Mouse (Mus musculus) liver, embryonic 12.5 days (tissue): ENCODE measurements at regions not wholly inside any gene's neighbourhood (a gene's known extent, or its start where the extent isn't known, plus 50 kb on each side); places are given as distances from the start of the nearest gene placed in this dataset.

ENCODE experiments used
- ATAC-seq: fragments of 200-750 bp; cut with Nextera tagmentation; 2 replicates; pipeline ENCODE4 v1.8.0; 2017; ENCODE audit warnings: moderate number of reproducible peaks, mild to moderate bottlenecking, moderate library complexity
- H3K27ac ChIP-seq: fragments of 300-500 bp; sonication (generic); 2 replicates; pipeline ENCODE4 v1.5.1; 2016; ENCODE audit warnings: mild to moderate bottlenecking
- H3K27me3 ChIP-seq: fragments of 300-500 bp; sonication (generic); replicated peaks from 2 replicates; pipeline ENCODE4 v1.6.1; 2016; ENCODE audit warnings: mild to moderate bottlenecking, moderate library complexity
- H3K36me3 ChIP-seq: fragments of 300-500 bp; sonication (generic); 2 replicates; pipeline ENCODE4 v1.6.1; 2016; ENCODE audit warnings: mild to moderate bottlenecking, moderate library complexity
- H3K4me1 ChIP-seq: fragments of 300-500 bp; sonication (generic); 2 replicates; pipeline ENCODE4 v1.6.1; 2016
- H3K4me2 ChIP-seq: fragments of 300-500 bp; sonication (generic); 2 replicates; pipeline ENCODE4 v1.6.1; 2016; ENCODE audit warnings: mild to moderate bottlenecking, moderate library complexity
- H3K4me3 ChIP-seq: fragments of 300-500 bp; sonication (generic); 2 replicates; pipeline ENCODE4 v1.5.1; 2016; ENCODE audit warnings: mild to moderate bottlenecking, moderate library complexity
- H3K9ac ChIP-seq: fragments of 300-500 bp; sonication (generic); 2 replicates; pipeline ENCODE4 v1.6.1; 2016; ENCODE audit warnings: mild to moderate bottlenecking, moderate library complexity
- H3K9me3 ChIP-seq: fragments of 300-500 bp; sonication (generic); replicated peaks from 2 replicates; pipeline ENCODE4 v1.6.1; 2016; ENCODE audit warnings: mild to moderate bottlenecking, moderate library complexity
- WGBS: fragments of 180-500 bp; shearing (Covaris S2); methylation state at CpG from one replicate; pipeline ENCODE4 v1.1.7; 2016; ENCODE audit not compliant: insufficient replicate concordance; 5-methylcytosine and 5-hydroxymethylcytosine counted together

GRCm38 (mm10) chr17:47142276-47142675 lies 131.9 kb upstream of the Ubr2 start:
- Histone ChIP-seq H3K9ac (0 out of 2 replicates have a peak overlapping the region, but pooled peaks have one; percentile 24), H3K36me3 (no peaks in the 10 kb centered on the region), H3K27ac (no peak overlapping the region), H3K4me3 (peak overlapping the region; percentile 58), H3K9me3 (no peaks in the 10 kb centered on the region), H3K4me1 (peaks cover 28% of the 10 kb centered on the region), H3K4me2 (peak overlapping the region; percentile 79), H3K27me3 (peaks cover 50% of the 10 kb centered on the region)
- WGBS: 13% methylated on average over 7 of the region's 7 CpGs
- no peak for ATAC-seq

DNA sequence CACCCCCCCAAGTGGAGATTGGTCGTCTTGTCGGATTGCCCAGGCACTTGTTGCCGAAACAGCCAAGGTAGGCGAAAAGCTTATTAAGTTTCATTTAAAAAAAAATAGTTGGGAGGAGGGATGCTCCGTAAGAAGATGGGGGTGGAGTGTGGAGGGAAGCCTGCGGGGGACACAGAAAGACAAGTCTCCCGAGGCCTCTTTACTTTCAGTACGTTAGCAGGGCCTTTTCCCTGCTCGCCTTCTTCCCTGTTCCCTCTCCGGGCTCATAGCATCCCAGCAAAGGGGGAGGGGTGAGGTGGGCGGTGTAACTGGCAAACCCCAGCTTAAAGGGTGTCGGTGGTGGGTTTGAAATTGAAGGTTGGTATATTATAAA lies 131.5 kb upstream of the Ubr2 start:
- Histone ChIP-seq H3K36me3 (no peaks in the 10 kb centered on the region), H3K4me2 (peak overlapping the region; percentile 79), H3K9me3 (no peaks in the 10 kb centered on the region), H3K27me3 (peaks cover 54% of the 10 kb centered on the region), H3K27ac (0 out of 2 replicates have a peak overlapping the region, but pooled peaks have one; percentile 15), H3K4me1 (peaks cover 27% of the 10 kb centered on the region), H3K9ac (peak overlapping the region; percentile 59; the same call in 1 of the 2 replicates), H3K4me3 (peak overlapping the region; percentile 58)
- ATAC-seq: no peak
- WGBS: 1% methylated on average over 12 of the region's 12 CpGs

GRCm38 (mm10) chr17:47140969-47141842 lies 130.8 kb upstream of the Ubr2 start:
- peak overlapping the region; percentile 58 for H3K4me3 ChIP-seq
- H3K27me3 ChIP-seq: peaks cover 54% of the 10 kb centered on the region
- no peaks in the 10 kb centered on the region for H3K36me3 ChIP-seq
- ATAC-seq: peak; percentile 51
- peak overlapping the region; percentile 59 for H3K9ac ChIP-seq
- H3K4me1 ChIP-seq: peaks cover 25% of the 10 kb centered on the region
- peak overlapping the region; percentile 15; the same call in 1 of the 2 replicates for H3K27ac ChIP-seq
- no peaks in the 10 kb centered on the region for H3K9me3 ChIP-seq
- H3K4me2 ChIP-seq: peak overlapping the region; percentile 79
- 1% methylated on average over 35 of the region's 35 CpGs for WGBS

- H3K27ac ChIP-seq: peak overlapping the region; percentile 77
- under 1% methylated on average over 50 of the region's 53 CpGs for WGBS
- H3K9ac ChIP-seq: peak overlapping the region; percentile 59
- H3K4me2 ChIP-seq: peak overlapping the region; percentile 79
- H3K4me3 ChIP-seq: peak overlapping the region; percentile 58
- peaks cover 54% of the 10 kb centered on the region for H3K27me3 ChIP-seq
- peak; percentile 27 for ATAC-seq
- no peaks in the 10 kb centered on the region for H3K36me3 ChIP-seq
- no peaks in the 10 kb centered on the region for H3K9me3 ChIP-seq
- peaks cover 25% of the 10 kb centered on the region for H3K4me1 ChIP-seq
Observed at GRCm38 (mm10) chr17:47140241-47140968, 130.0 kb upstream of the Ubr2 start.

DNA sequence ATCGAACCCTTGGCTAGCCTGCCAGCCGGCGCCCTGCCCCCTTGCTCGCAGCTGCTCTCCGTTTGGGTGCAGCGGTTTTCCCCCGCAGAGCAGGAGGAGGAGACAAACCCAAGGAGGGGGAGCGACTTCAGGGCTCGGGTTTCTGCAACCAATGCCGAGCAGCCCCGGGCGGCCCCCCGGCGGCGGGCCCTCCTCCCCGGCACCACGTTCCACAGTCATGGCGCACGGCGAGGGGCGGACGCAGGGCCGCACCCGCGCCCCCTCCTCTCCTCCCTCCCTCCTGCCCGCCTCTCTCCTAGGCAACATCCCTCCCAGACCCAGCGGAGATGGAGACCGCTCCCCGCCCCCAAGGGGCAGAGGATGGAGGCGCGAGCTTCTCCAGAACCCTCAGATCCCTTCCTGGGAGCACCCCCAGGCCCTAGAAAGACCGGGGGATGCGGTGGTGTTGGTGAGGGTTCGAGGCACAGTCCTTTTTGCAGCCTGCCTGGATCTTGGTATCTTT lies 129.4 kb upstream of the Ubr2 start:
- peak; percentile 75 for ATAC-seq
- Histone ChIP-seq H3K4me2 (peak overlapping the region; percentile 79), H3K27ac (peak overlapping the region; percentile 77), H3K27me3 (peaks cover 54% of the 10 kb centered on the region), H3K4me3 (peak overlapping the region; percentile 58), H3K9me3 (no peaks in the 10 kb centered on the region), H3K36me3 (no peaks in the 10 kb centered on the region), H3K9ac (peak overlapping the region; percentile 59), H3K4me1 (peaks cover 25% of the 10 kb centered on the region)
- WGBS: under 1% methylated on average over 26 of the region's 34 CpGs

GRCm38 (mm10) chr17:47139171-47139617 lies 128.8 kb upstream of the Ubr2 start:
- Histone ChIP-seq H3K36me3 (no peaks in the 10 kb centered on the region), H3K4me1 (peaks cover 25% of the 10 kb centered on the region), H3K27me3 (peaks cover 54% of the 10 kb centered on the region), H3K9me3 (no peaks in the 10 kb centered on the region), H3K4me3 (peak overlapping the region; percentile 58), H3K27ac (no peak overlapping the region), H3K4me2 (peak overlapping the region; percentile 79), H3K9ac (no peak overlapping the region)
- WGBS: 4% methylated on average over 27 of the region's 27 CpGs
- no peak for ATAC-seq

GRCm38 (mm10) chr17:47138174-47138573 lies 127.8 kb upstream of the Ubr2 start:
- 0 out of 2 replicates have a peak overlapping the region, but pooled peaks have one; percentile 79 for H3K4me2 ChIP-seq
- WGBS: 22% methylated on average over 6 of the region's 6 CpGs
- H3K4me3 ChIP-seq: no peak overlapping the region
- no peaks in the 10 kb centered on the region for H3K9me3 ChIP-seq
- ATAC-seq: no peak
- no peak overlapping the region for H3K27ac ChIP-seq
- no peaks in the 10 kb centered on the region for H3K36me3 ChIP-seq
- H3K27me3 ChIP-seq: peaks cover 54% of the 10 kb centered on the region
- peaks cover 25% of the 10 kb centered on the region for H3K4me1 ChIP-seq
- H3K9ac ChIP-seq: no peak overlapping the region

DNA sequence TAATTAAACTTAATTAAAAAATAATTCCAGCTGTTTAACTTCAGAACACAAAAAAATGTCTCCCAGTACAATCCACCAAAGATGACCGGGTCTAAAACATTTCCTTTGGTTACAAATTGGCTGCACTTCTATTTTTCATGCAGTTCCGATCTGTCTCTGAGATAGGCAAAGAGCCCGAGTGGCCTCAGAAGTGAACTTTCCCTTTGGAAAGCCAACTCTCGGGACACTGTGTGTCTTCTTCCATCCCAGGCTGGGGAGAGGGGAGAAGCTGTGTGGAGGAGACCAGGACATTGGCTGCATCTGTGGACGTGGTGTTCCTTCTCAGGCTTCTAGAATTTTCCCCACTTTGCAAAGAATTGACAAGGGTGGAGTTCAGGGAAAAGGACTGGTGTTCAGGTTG lies 125.0 kb upstream of the Ubr2 start:
- 67% methylated on average over 5 of the region's 5 CpGs for WGBS
- Histone ChIP-seq H3K9ac (no peak overlapping the region), H3K9me3 (no peaks in the 10 kb centered on the region), H3K4me3 (no peak overlapping the region), H3K4me1 (peaks cover 21% of the 10 kb centered on the region), H3K4me2 (no peak overlapping the region), H3K27ac (no peak overlapping the region), H3K27me3 (peaks cover 32% of the 10 kb centered on the region), H3K36me3 (no peaks in the 10 kb centered on the region)
- ATAC-seq: no peak

DNA sequence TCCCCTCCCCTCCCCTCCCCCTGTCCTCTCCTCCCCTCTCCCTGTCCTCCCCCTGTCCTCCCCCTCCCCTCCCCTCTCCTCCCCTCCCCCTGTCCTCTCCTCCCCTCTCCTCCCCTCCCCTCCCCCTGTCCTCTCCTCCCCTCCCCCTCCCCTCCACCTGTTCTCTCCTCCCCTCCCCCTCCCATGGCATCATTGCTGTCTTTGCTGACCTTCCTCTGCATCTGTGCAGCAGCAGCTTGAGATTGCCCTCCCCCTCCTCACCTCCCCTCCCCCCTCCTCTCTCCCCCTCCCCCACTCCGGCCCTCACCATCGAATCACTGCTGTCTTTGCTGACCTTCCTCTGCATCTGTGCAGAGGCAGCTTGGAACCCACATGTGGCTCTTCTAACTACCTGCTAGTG lies 123.4 kb upstream of the Ubr2 start:
- Histone ChIP-seq H3K4me3 (no peak overlapping the region), H3K4me2 (no peak overlapping the region)
- whole genome bisulfite sequencing: 13% methylated on average over 2 of the region's 2 CpGs

DNA sequence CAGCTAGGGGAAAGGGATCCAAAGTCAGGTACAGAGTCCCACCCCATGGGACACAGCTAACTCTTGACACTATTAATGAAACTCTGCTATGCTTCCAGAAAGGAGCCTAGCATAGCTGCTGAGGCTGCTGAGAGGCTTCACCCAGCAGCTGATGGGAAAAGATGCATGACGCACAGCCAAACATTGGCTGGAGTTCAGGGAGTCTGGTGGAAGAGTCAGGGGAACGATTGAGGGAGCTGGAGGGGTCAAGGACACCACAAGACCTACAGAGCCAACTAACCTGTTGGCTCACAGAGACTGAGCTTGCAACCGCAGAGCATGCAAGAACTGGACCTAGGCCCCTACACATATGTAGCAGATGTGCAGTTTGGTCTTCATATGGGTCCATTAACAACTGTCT lies 117.2 kb upstream of the Ubr2 start:
- Histone ChIP-seq H3K36me3 (no peaks in the 10 kb centered on the region), H3K9me3 (no peaks in the 10 kb centered on the region), H3K4me2 (no peak overlapping the region), H3K4me3 (no peak overlapping the region), H3K27ac (no peak overlapping the region), H3K9ac (no peak overlapping the region), H3K4me1 (no peaks in the 10 kb centered on the region), H3K27me3 (no peaks in the 10 kb centered on the region)
- WGBS: 59% methylated on average over 3 of the region's 3 CpGs
- ATAC-seq: no peak

More for the DNA sequence above, 123.4 kb upstream of the Ubr2 start:
- ATAC-seq: no peak
- Histone ChIP-seq H3K27me3 (peaks cover 16% of the 10 kb centered on the region), H3K36me3 (no peaks in the 10 kb centered on the region), H3K9ac (no peak overlapping the region), H3K4me1 (peaks cover 9% of the 10 kb centered on the region), H3K27ac (no peak overlapping the region), H3K9me3 (no peaks in the 10 kb centered on the region)

DNA sequence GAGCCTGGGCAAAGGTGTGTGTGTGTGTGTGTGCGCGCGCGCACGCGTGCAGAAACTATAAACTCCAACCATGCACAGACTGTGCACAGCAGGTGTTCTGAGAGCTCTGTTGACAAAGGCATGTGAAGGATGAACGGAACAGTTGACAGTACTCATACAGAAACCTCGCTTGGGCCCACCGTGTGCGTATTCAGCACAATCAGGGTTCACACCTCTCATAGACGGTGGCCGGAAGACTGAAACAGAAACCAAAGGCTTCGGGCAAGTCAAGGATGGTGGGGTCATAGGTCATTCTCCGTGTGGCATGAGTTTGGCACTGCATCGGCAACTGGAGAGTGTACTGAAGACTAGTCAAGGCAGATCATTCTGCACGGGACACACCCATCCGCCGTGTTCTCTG lies 113.2 kb upstream of the Ubr2 start:
- 86% methylated on average over 18 of the region's 18 CpGs for WGBS
- no peaks in the 10 kb centered on the region for H3K36me3 ChIP-seq

GRCm38 (mm10) chr17:47122221-47122620 lies 111.9 kb upstream of the Ubr2 start:
- H3K4me2 ChIP-seq: no peak overlapping the region
- H3K27ac ChIP-seq: no peak overlapping the region
- 68% methylated on average over 9 of the region's 9 CpGs for WGBS

More for the DNA sequence above, 113.2 kb upstream of the Ubr2 start:
- Histone ChIP-seq H3K4me3 (no peak overlapping the region), H3K27ac (no peak overlapping the region), H3K4me2 (no peak overlapping the region), H3K4me1 (no peaks in the 10 kb centered on the region), H3K27me3 (no peaks in the 10 kb centered on the region), H3K9ac (no peak overlapping the region), H3K9me3 (no peaks in the 10 kb centered on the region)
- ATAC-seq: no peak

More at GRCm38 (mm10) chr17:47122221-47122620, 111.9 kb upstream of the Ubr2 start:
- H3K4me3 ChIP-seq: no peak overlapping the region
- no peaks in the 10 kb centered on the region for H3K27me3 ChIP-seq
- H3K9me3 ChIP-seq: no peaks in the 10 kb centered on the region
- no peaks in the 10 kb centered on the region for H3K36me3 ChIP-seq
- no peak for ATAC-seq
- H3K9ac ChIP-seq: no peak overlapping the region
- no peaks in the 10 kb centered on the region for H3K4me1 ChIP-seq
